Mouse (Mus musculus) layer of hippocampus, adult 11-12 months (tissue): ENCODE results near the gene Cdh5.
A peak's percentile ranks its signal among the peaks of the same experiment; 100 is the strongest.

Experiments
- DNase-seq: peaks from one replicate; pipeline ENCODE4 v3.0.0; 2022; ENCODE audit warnings: low spot score

Cdh5 gene

GRCm38 (mm10) chr8:104134521-104134920 lies 33.1 kb downstream of the Cdh5 start:
- no peak for DNase-seq

- DNase-seq: no peak
Observed at GRCm38 (mm10) chr8:104136277-104136676, 34.9 kb downstream of the Cdh5 start.

- DNase-seq: no peak
Observed at GRCm38 (mm10) chr8:104137636-104138035, 36.2 kb downstream of the Cdh5 start.

GRCm38 (mm10) chr8:104140611-104141010 lies 39.2 kb downstream of the Cdh5 start:
- no peak for DNase-seq

- no peak for DNase-seq
Observed at GRCm38 (mm10) chr8:104142415-104142814, 41.0 kb downstream of the Cdh5 start.

GRCm38 (mm10) chr8:104143379-104143778 lies 42.0 kb downstream of the Cdh5 start:
- DNase-seq: no peak

- DNase-seq: no peak
Observed at GRCm38 (mm10) chr8:104144434-104145216, 43.2 kb downstream of the Cdh5 start.

GRCm38 (mm10) chr8:104145981-104146689 lies 44.7 kb downstream of the Cdh5 start:
- DNase-seq: peak; percentile 93

GRCm38 (mm10) chr8:104146717-104147494 lies 45.5 kb downstream of the Cdh5 start:
- DNase-seq: no peak

GRCm38 (mm10) chr8:104147947-104148346 lies 46.5 kb downstream of the Cdh5 start:
- no peak for DNase-seq

GRCm38 (mm10) chr8:104160731-104161130 lies 59.3 kb downstream of the Cdh5 start:
- DNase-seq: no peak

GRCm38 (mm10) chr8:104169461-104169860 lies 68.0 kb downstream of the Cdh5 start:
- DNase-seq: no peak

- no peak for DNase-seq
Observed at GRCm38 (mm10) chr8:104170118-104171049, 69.0 kb downstream of the Cdh5 start, which contains the start of gene Bean1. Gene Bean1 (plus strand): TSS chr8:104170442.

- no peak for DNase-seq
Observed at GRCm38 (mm10) chr8:104171050-104171620, 69.7 kb downstream of the Cdh5 start.

GRCm38 (mm10) chr8:104172420-104172819 lies 71.0 kb downstream of the Cdh5 start:
- no peak for DNase-seq

GRCm38 (mm10) chr8:104175848-104176527 lies 74.6 kb downstream of the Cdh5 start:
- no peak for DNase-seq

- DNase-seq: no peak
Observed at GRCm38 (mm10) chr8:104177054-104177453, 75.6 kb downstream of the Cdh5 start.

GRCm38 (mm10) chr8:104184905-104185304 lies 83.5 kb downstream of the Cdh5 start:
- no peak for DNase-seq

GRCm38 (mm10) chr8:104186827-104187226 lies 85.4 kb downstream of the Cdh5 start:
- DNase-seq: no peak

GRCm38 (mm10) chr8:104187622-104188021 lies 86.2 kb downstream of the Cdh5 start:
- no peak for DNase-seq
